19 mouse cellular contexts compared by ENCODE assay signal in the genomic region with DNA sequence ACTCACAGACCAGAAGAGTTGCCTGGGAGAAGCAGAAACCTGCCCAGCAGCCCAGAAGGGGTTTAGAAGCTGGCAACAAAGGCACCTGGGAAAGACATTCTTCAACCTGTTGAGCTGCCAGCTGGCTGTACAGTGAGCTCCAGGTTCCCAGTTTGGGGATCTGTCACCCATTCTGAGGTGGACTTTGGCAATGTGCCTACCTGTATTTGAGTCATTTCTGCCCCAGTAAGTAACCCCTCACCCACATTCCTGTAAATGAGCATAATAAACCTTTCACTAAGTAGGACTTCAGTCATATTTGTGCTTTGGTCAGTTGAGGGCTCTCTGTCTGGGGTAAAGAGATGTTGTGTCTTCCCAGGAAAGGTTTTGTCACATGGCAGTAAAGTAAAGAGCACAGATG. TPM values are rescaled to one million over a fixed set of nuclear protein-coding genes. Genes with fewer than 3 reads are reported as not detected.
DNase-seq lines count a peak whose midpoint lies in the region; ATAC-seq lines count a peak whose summit lies in the region.
"Had no signal": no experiment of that assay in that cellular context is flagged by ENCODE, and none has a peak within 500 bp of the region (broad histone marks: within the 10 kb centered on the region; RNA-seq: fewer than 3 reads in every experiment).

No protein-coding gene starts in this region.

- peak; percentile 36 for DNase-seq in adrenal gland, postnatal 10 days
- no peak for DNase-seq in adrenal gland, postnatal 36 days
- peak; percentile 36 to 52 for DNase-seq in cerebellum, postnatal 10 days
- DNase-seq in cerebellum, adult 11-12 months: no peak
- DNase-seq in kidney, adult 9 months: peak; percentile 62
- peak; percentile 46 to 60 for DNase-seq in kidney, postnatal 36 days
- DNase-seq: cerebellum, adult 8-10 months; embryo, embryonic 11 days; gastrocnemius, adult 2 months; gastrocnemius, postnatal 25 days had no signal

- H3K9ac ChIP-seq in kidney, embryonic 16.5 days (replicated peaks; ENCODE audit: low read length): no peak overlapping the region
- no peak overlapping the region for H3K9ac ChIP-seq in intestine, embryonic 16.5 days (ENCODE audit: low read depth, low read length)
- H3K9ac ChIP-seq: embryonic facial prominence, embryonic 15.5 days; heart, embryonic 12.5 days; hindbrain, embryonic 14.5 days had no signal

- no peaks in the 10 kb centered on the region for H3K36me3 ChIP-seq in kidney, embryonic 16.5 days (ENCODE audit: insufficient read depth, low read length)
- H3K36me3 ChIP-seq in intestine, embryonic 16.5 days (ENCODE audit: control insufficient read depth, insufficient read depth, low read length): no peaks in the 10 kb centered on the region
- H3K36me3 ChIP-seq: embryonic facial prominence, embryonic 15.5 days; forebrain, embryonic 10.5 days; heart, embryonic 12.5 days; hindbrain, embryonic 10.5 days had no signal

- no peak for ATAC-seq in kidney, embryonic 16.5 days (ENCODE audit: low FRiP score, low TSS enrichment)
- no peak for ATAC-seq in intestine, embryonic 16.5 days
- ATAC-seq: forebrain, embryonic 14.5 days had no signal

- H3K9me3 ChIP-seq in kidney, embryonic 16.5 days (ENCODE audit: low read length): no peaks in the 10 kb centered on the region
- H3K9me3 ChIP-seq in intestine, embryonic 16.5 days (ENCODE audit: control insufficient read depth, low read length): no peaks in the 10 kb centered on the region
- H3K9me3 ChIP-seq: embryonic facial prominence, embryonic 15.5 days; forebrain, embryonic 10.5 days; heart, embryonic 12.5 days; hindbrain, embryonic 10.5 days had no signal

- no peak overlapping the region for H3K4me2 ChIP-seq in kidney, embryonic 16.5 days (replicated peaks; ENCODE audit: low read depth, low read length)
- H3K4me2 ChIP-seq in intestine, embryonic 16.5 days (ENCODE audit: low read depth, low read length): no peak overlapping the region
- H3K4me2 ChIP-seq: embryonic facial prominence, embryonic 15.5 days; heart, embryonic 12.5 days; hindbrain, embryonic 14.5 days had no signal

- no peaks in the 10 kb centered on the region for H3K27me3 ChIP-seq in kidney, embryonic 16.5 days (ENCODE audit: insufficient read depth, low read length)
- H3K27me3 ChIP-seq in intestine, embryonic 16.5 days (replicated peaks; ENCODE audit: control insufficient read depth, insufficient read depth, low read length): no peaks in the 10 kb centered on the region
- H3K27me3 ChIP-seq: embryonic facial prominence, embryonic 15.5 days; heart, embryonic 12.5 days had no signal

- no peak overlapping the region for H3K4me3 ChIP-seq in kidney, embryonic 16.5 days (ENCODE audit: low read length)
- H3K4me3 ChIP-seq in intestine, embryonic 16.5 days (ENCODE audit: low read length): no peak overlapping the region
- H3K4me3 ChIP-seq: embryonic facial prominence, embryonic 15.5 days; erythroblast, embryonic 14.5 days; forebrain, embryonic 10.5 days; gastrocnemius, adult 2 months; heart, embryonic 12.5 days; hindbrain, embryonic 10.5 days had no signal

- H3K27ac ChIP-seq in kidney, embryonic 16.5 days (ENCODE audit: low read length): no peak overlapping the region
- no peak overlapping the region for H3K27ac ChIP-seq in intestine, embryonic 16.5 days (ENCODE audit: low read length)
- H3K27ac ChIP-seq: embryonic facial prominence, embryonic 15.5 days; forebrain, embryonic 10.5 days; gastrocnemius, adult 2 months; hindbrain, embryonic 10.5 days; hindbrain, embryonic 14.5 days had no signal

- H3K4me1 ChIP-seq in kidney, embryonic 16.5 days (ENCODE audit: insufficient read depth, low read length): peaks cover 6% of the 10 kb centered on the region; the same call in 1 of the 2 replicates
- H3K4me1 ChIP-seq in intestine, embryonic 16.5 days (ENCODE audit: control insufficient read depth, insufficient read depth, low read length): peaks cover 7% of the 10 kb centered on the region

RNA-seq across cellular contexts. Expression of gene Ldlrad3, which starts 4.8 kb away (rescaled TPM):
- total RNA-seq in adrenal gland, postnatal 10 days (2021): 10 to 100 TPM; 11.6 to 13.8 TPM
- 1 to 10 TPM; 8.2 to 9.3 TPM for total RNA-seq in adrenal gland, postnatal 36 days (2021)
- 38.3 and 42.5 TPM in 2 replicates for polyA plus RNA-seq in kidney, embryonic 16.5 days (2015; fragmentation: Nextera tagmentation; extraction: Ambion mirVana)
- 17.9 and 18.8 TPM in 2 replicates for polyA plus RNA-seq in intestine, embryonic 16.5 days (2015; fragmentation: Nextera tagmentation; extraction: Ambion mirVana)
- polyA plus RNA-seq: erythroblast, embryonic 14.5 days had no signal

Comparison
In these comparisons a context has a peak if more than half of its experiments do, and no peak if none do; other contexts are left out.
1. DNase-seq: peak in adrenal gland, postnatal 10 days (single experiment), cerebellum, postnatal 10 days (2 of 2), kidney, adult 9 months (single experiment) and kidney, postnatal 36 days (2 of 2); none in adrenal gland, postnatal 36 days (0 of 2) and cerebellum, adult 11-12 months (single experiment).